In genomic region chr3:138373920-138374319, GRCm38 (mm10) we compare ENCODE assay signal across 30 mouse cellular contexts. TPM values are rescaled to one million over a fixed set of nuclear protein-coding genes. Genes with fewer than 3 reads are reported as not detected.
"Had no signal": no experiment of that assay in that cellular context is flagged by ENCODE, and none has a peak within 500 bp of the region (broad histone marks: within the 10 kb centered on the region; RNA-seq: fewer than 3 reads in every experiment).

No protein-coding gene starts in this region.

- H3K9me3 ChIP-seq: limb, embryonic 10.5 days; limb, embryonic 13.5 days; liver, embryonic 15.5 days had no signal

- H3K4me2 ChIP-seq: limb, embryonic 13.5 days; liver, embryonic 11.5 days; liver, embryonic 15.5 days; midbrain, embryonic 11.5 days had no signal

- H3K4me3 ChIP-seq: layer of hippocampus, adult 2 months; limb, embryonic 10.5 days; limb, embryonic 13.5 days; liver, embryonic 15.5 days had no signal

- H3K27me3 ChIP-seq: limb, embryonic 13.5 days; liver, embryonic 15.5 days had no signal

- H3K9ac ChIP-seq: limb, embryonic 13.5 days; liver, embryonic 15.5 days had no signal

- H3K36me3 ChIP-seq: limb, embryonic 10.5 days; limb, embryonic 13.5 days; liver, embryonic 15.5 days had no signal

- H3K4me1 ChIP-seq: limb, embryonic 10.5 days; limb, embryonic 13.5 days; liver, embryonic 15.5 days had no signal

- DNase-seq: kidney, adult 8-10 months; kidney, postnatal 25 days; layer of hippocampus, adult 9-11 months; lung, adult 2 months; lung, postnatal 14 days; lung, postnatal 4 days; midbrain, embryonic 14.5 days; right cerebral cortex, postnatal 25 days; spleen, adult 18-20 months; thymus, adult 18-20 months; thymus, postnatal 36 days had no signal

- H3K27ac ChIP-seq: layer of hippocampus, adult 2 months; limb, embryonic 10.5 days; limb, embryonic 13.5 days; liver, embryonic 15.5 days had no signal

RNA-seq across cellular contexts. Expression of gene Adh6b, which starts 32.3 kb away (rescaled TPM):
- total RNA-seq: layer of hippocampus, adult 2 months; layer of hippocampus, postnatal 25 days; left cerebral cortex, adult 18-20 months; left cerebral cortex, postnatal 25 days; megakaryocyte progenitor cell, adult 5-6 weeks; megakaryocyte-erythroid progenitor cell, adult 5-6 weeks had no signal
- polyA plus RNA-seq: large intestine, adult 2 months; lung, adult 2 months; midbrain, embryonic 14.5 days; neural tube, embryonic 14.5 days had no signal

RNA-seq across cellular contexts. Expression of gene Adh4, which starts 41.3 kb away (rescaled TPM):
- total RNA-seq: layer of hippocampus, adult 2 months; layer of hippocampus, postnatal 25 days; left cerebral cortex, adult 18-20 months; left cerebral cortex, postnatal 25 days; megakaryocyte progenitor cell, adult 5-6 weeks; megakaryocyte-erythroid progenitor cell, adult 5-6 weeks; midbrain, postnatal 0 days had no signal
- polyA plus RNA-seq: kidney, embryonic 16.5 days; limb, embryonic 10.5 days; limb, embryonic 13.5 days; liver, embryonic 11.5 days; liver, embryonic 15.5 days; lung, adult 2 months; lung, embryonic 16.5 days; midbrain, embryonic 11.5 days; midbrain, embryonic 14.5 days; midbrain, postnatal 0 days; neural tube, embryonic 11.5 days; neural tube, embryonic 14.5 days; stomach, embryonic 16.5 days; urinary bladder, adult 2 months had no signal
